Mouse (Mus musculus) ES-E14 (cell line): ENCODE measurements at regions not wholly inside any gene's neighbourhood (a gene's known extent, or its start where the extent isn't known, plus 50 kb on each side); places are given as distances from the start of the nearest gene placed in this dataset.
A peak's percentile ranks its signal among the peaks of the same experiment; 100 is the strongest.

Experiments used
- DNase-seq: peaks from one replicate; pipeline ENCODE4 v3.0.0-alpha.2; 2013; ENCODE audit warnings: low read depth, low spot score
- H3K27ac ChIP-seq: 2 replicates; pipeline ENCODE4 v1.5.1; 2012; ENCODE audit warnings: low read depth, mild to moderate bottlenecking, low read length, moderate library complexity, mixed read lengths; ENCODE audit not compliant: poor library complexity, insufficient read depth, severe bottlenecking
- H3K36me3 ChIP-seq: 2 replicates; pipeline ENCODE4 v1.6.1; 2012; ENCODE audit warnings: mild to moderate bottlenecking, low read length, moderate library complexity, mixed read lengths; ENCODE audit not compliant: control insufficient read depth, poor library complexity, insufficient read depth, severe bottlenecking
- H3K4me1 ChIP-seq, 2 experiments: fragments of 150-350 bp in 1 of 2; sonication (generic) in 1 of 2; 2 replicates each; pipeline ENCODE4 v1.6.1; 2012; ENCODE audit warnings: low read length in 2 of 2, mild to moderate bottlenecking in 1 of 2, mixed read lengths in 1 of 2; ENCODE audit not compliant: control insufficient read depth in 2 of 2, insufficient read depth in 2 of 2, poor library complexity in 1 of 2
- H3K4me3 ChIP-seq, 2 experiments: fragments of 150-350 bp in 1 of 2; sonication (generic) in 1 of 2; 2 replicates each; pipeline ENCODE4 v1.5.1; 2012; ENCODE audit warnings: low read length in 2 of 2, low read depth in 1 of 2, mild to moderate bottlenecking in 1 of 2, mixed read lengths in 1 of 2; ENCODE audit not compliant: insufficient read depth in 1 of 2, poor library complexity in 1 of 2, severe bottlenecking in 1 of 2
- H3K9ac ChIP-seq: 2 replicates; pipeline ENCODE4 v1.6.1; 2012; ENCODE audit warnings: low read depth, mild to moderate bottlenecking, low read length, mixed read lengths; ENCODE audit not compliant: poor library complexity, insufficient read depth, severe bottlenecking
- H3K9me3 ChIP-seq: fragments of 150-350 bp; sonication (generic); 2 replicates; pipeline ENCODE4 v1.6.1; 2012; ENCODE audit warnings: low read depth, mild to moderate bottlenecking, low read length; ENCODE audit not compliant: control insufficient read depth, insufficient read depth
- CHD2 ChIP-seq: IDR thresholded peaks from 2 replicates; pipeline ENCODE4 v1.6.1; 2014; ENCODE audit warnings: mild to moderate bottlenecking, low read depth, low read length, inconsistent platforms
- HCFC1 ChIP-seq: IDR thresholded peaks from 2 replicates; pipeline ENCODE4 v1.6.1; 2012; ENCODE audit warnings: low read length, inconsistent platforms, borderline replicate concordance; ENCODE audit not compliant: insufficient read depth
- MAFK ChIP-seq: IDR thresholded peaks from 2 replicates; pipeline ENCODE4 v1.6.1; 2014; ENCODE audit warnings: mild to moderate bottlenecking, low read depth, low read length, inconsistent platforms; ENCODE audit not compliant: insufficient read depth
- ZC3H11A ChIP-seq: IDR thresholded peaks from 2 replicates; pipeline ENCODE4 v1.6.1; 2012; ENCODE audit warnings: low read depth, mild to moderate bottlenecking, inconsistent platforms, low read length, borderline replicate concordance
- ZNF384 ChIP-seq: IDR thresholded peaks from 2 replicates; pipeline ENCODE4 v1.6.1; 2012; ENCODE audit warnings: low read depth, low read length, inconsistent platforms
- in situ Hi-C, 2 experiments: fragments of 600-800 bp; cut with MboI; formaldehyde crosslinking; loops; one replicate each; pipeline ENCODE4 v1.15.1; 2025; ENCODE audit warnings: low sequenced_read_pairs in 2 of 2, inconsistent platforms in 1 of 2; ENCODE audit not compliant: unreplicated experiment in 2 of 2

- Histone ChIP-seq H3K9ac (no peak overlapping the region), H3K4me3 (no peak overlapping the region), H3K36me3 (no peaks in the 10 kb centered on the region; the same call in 1 of the 2 replicates), H3K4me1 (peaks cover 0 to 2% of the 10 kb centered on the region in 2 experiments; a peak in 1 of 4 replicates), H3K27ac (no peak overlapping the region), H3K9me3 (no peaks in the 10 kb centered on the region)
- in situ Hi-C loops, result no loop called here
- no peak for DNase-seq
- TF ChIP-seq HCFC1 (no peak), ZNF384 (no peak), CHD2 (no peak), MAFK (no peak), ZC3H11A (no peak)
Observed at GRCm38 (mm10) chr4:53345346-53345745, 94.9 kb upstream of the Slc44a1 start.

GRCm38 (mm10) chr4:53344546-53344945 lies 95.7 kb upstream of the Slc44a1 start:
- H3K4me1 ChIP-seq, result peaks cover 0 to 4% of the 10 kb centered on the region in 2 experiments; a peak in 1 of 4 replicates
- no peak for DNase-seq
- no peaks in the 10 kb centered on the region for H3K9me3 ChIP-seq
- in situ Hi-C loops, result no loop called here
- H3K27ac ChIP-seq, result no peak overlapping the region
- no peak for TF ChIP-seq HCFC1
- TF ChIP-seq CHD2, result no peak
- no peak for TF ChIP-seq ZNF384
- no peak for TF ChIP-seq MAFK
- TF ChIP-seq ZC3H11A, result no peak
- no peaks in the 10 kb centered on the region; the same call in 1 of the 2 replicates for H3K36me3 ChIP-seq
- no peak overlapping the region for H3K4me3 ChIP-seq
- H3K9ac ChIP-seq, result no peak overlapping the region

GRCm38 (mm10) chr4:53341181-53341580 lies 99.0 kb upstream of the Slc44a1 start:
- Histone ChIP-seq H3K27ac (no peak overlapping the region; the same call in 1 of the 2 replicates), H3K9ac (no peak overlapping the region), H3K4me3 (no peak overlapping the region), H3K9me3 (no peaks in the 10 kb centered on the region), H3K36me3 (no peaks in the 10 kb centered on the region; the same call in 1 of the 2 replicates), H3K4me1 (peaks cover 10 to 17% of the 10 kb centered on the region in 2 experiments; a peak in 3 of 4 replicates)
- in situ Hi-C loops, result no loop called here
- no peak for DNase-seq
- no peak for TF ChIP-seq ZC3H11A
- TF ChIP-seq ZNF384, result no peak
- no peak for TF ChIP-seq HCFC1
- no peak for TF ChIP-seq MAFK
- TF ChIP-seq CHD2, result no peak

GRCm38 (mm10) chr4:53340021-53340667 lies 100.1 kb upstream of the Slc44a1 start:
- Histone ChIP-seq H3K36me3 (no peaks in the 10 kb centered on the region; the same call in 1 of the 2 replicates), H3K9ac (peak overlapping the region; percentile 61; the same call in 1 of the 2 replicates), H3K27ac (peak overlapping the region; percentile 99), H3K4me1 (peaks cover 11 to 19% of the 10 kb centered on the region in 2 experiments), H3K4me3 (peak overlapping the region in 1 of 2 experiments; percentile 12; a peak in 1 of 4 replicates), H3K9me3 (no peaks in the 10 kb centered on the region)
- TF ChIP-seq MAFK, result no peak
- TF ChIP-seq ZNF384, result no peak
- TF ChIP-seq CHD2, result no peak
- TF ChIP-seq ZC3H11A, result no peak
- no peak; the same call in 1 of the 2 replicates for TF ChIP-seq HCFC1
- in situ Hi-C loops, result no loop called here
- no peak for DNase-seq
